Mouse (Mus musculus) heart, postnatal 0 days (tissue): Measurements from ENCODE around the gene Adamts8. TPM values are rescaled to one million over a fixed set of nuclear protein-coding genes. Genes with fewer than 3 reads are reported as not detected.

Source experiments
- ATAC-seq: fragments of 200-750 bp; cut with Nextera tagmentation; 2 replicates; pipeline ENCODE4 v1.8.0; 2017; ENCODE audit warnings: low read depth, moderate number of reproducible peaks, moderate library complexity; ENCODE audit not compliant: insufficient read depth
- DNase-seq: peaks from one replicate; pipeline ENCODE4 v3.0.0-alpha.2; 2016; ENCODE audit warnings: low spot score
- H3K27ac ChIP-seq: fragments of 300-500 bp; sonication (generic); 2 replicates; pipeline ENCODE4 v1.5.1; 2014; ENCODE audit warnings: low read depth, mild to moderate bottlenecking
- H3K27me3 ChIP-seq: fragments of 300-500 bp; sonication (generic); 2 replicates; pipeline ENCODE4 v1.6.1; 2014; ENCODE audit warnings: low read length, mixed read lengths; ENCODE audit not compliant: control insufficient read depth, insufficient read depth
- H3K36me3 ChIP-seq: fragments of 300-500 bp; sonication (generic); replicated peaks from 2 replicates; pipeline ENCODE4 v1.6.1; 2014; ENCODE audit warnings: low read length, mixed read lengths; ENCODE audit not compliant: control insufficient read depth, insufficient read depth
- H3K4me1 ChIP-seq: fragments of 300-500 bp; sonication (generic); 2 replicates; pipeline ENCODE4 v1.6.1; 2014; ENCODE audit warnings: antibody characterized with exemption; ENCODE audit not compliant: control insufficient read depth, insufficient read depth
- H3K4me2 ChIP-seq: fragments of 300-500 bp; sonication (generic); 2 replicates; pipeline ENCODE4 v1.6.1; 2014; ENCODE audit warnings: low read depth, mild to moderate bottlenecking, low read length, moderate library complexity
- H3K4me3 ChIP-seq: fragments of 300-500 bp; sonication (generic); 2 replicates; pipeline ENCODE4 v1.5.1; 2014; ENCODE audit warnings: low read depth, low read length
- H3K9ac ChIP-seq: fragments of 300-500 bp; sonication (generic); replicated peaks from 2 replicates; pipeline ENCODE4 v1.6.1; 2014; ENCODE audit warnings: low read depth, low read length, mixed read lengths
- H3K9me3 ChIP-seq: fragments of 300-500 bp; sonication (generic); replicated peaks from 2 replicates; pipeline ENCODE4 v1.6.1; 2016; ENCODE audit warnings: low read length; ENCODE audit not compliant: control insufficient read depth
- CTCF ChIP-seq: IDR thresholded peaks from 2 replicates; pipeline ENCODE4 v1.5.1; 2016; ENCODE audit warnings: antibody characterized with exemption, control low read depth, low read depth
- EP300 ChIP-seq: IDR thresholded peaks from 2 replicates; pipeline ENCODE4 v1.6.1; 2016; ENCODE audit warnings: antibody characterized with exemption, low read depth
- WGBS: fragments of 180-500 bp; shearing (Covaris S2); extraction: QIAGEN DNeasy Blood & Tissue Kit; methylation state at CpG from one replicate; pipeline ENCODE4 v1.1.7; 2014; 5-methylcytosine and 5-hydroxymethylcytosine counted together
- polyA plus RNA-seq: library from polyadenylated mRNA; unstranded; fragments of >200 nt; fragmentation: Nextera tagmentation; extraction: Ambion mirVana; gene quantifications from 2 replicates; pipeline ENCODE4 v1.2.1, GENCODE M21; 2015
- total RNA-seq: library from RNA; depleted of rRNA; stranded (reverse); fragments of >200 nt; gene quantifications from 2 replicates; pipeline ENCODE4 v1.2.3, GENCODE M21; 2014; ENCODE audit warnings: low replicate concordance

The Adamts8 gene
- total and polyA plus RNA-seq, 2 experiments from 2014 or later, result 9.2 to 24.3 TPM

DNA sequence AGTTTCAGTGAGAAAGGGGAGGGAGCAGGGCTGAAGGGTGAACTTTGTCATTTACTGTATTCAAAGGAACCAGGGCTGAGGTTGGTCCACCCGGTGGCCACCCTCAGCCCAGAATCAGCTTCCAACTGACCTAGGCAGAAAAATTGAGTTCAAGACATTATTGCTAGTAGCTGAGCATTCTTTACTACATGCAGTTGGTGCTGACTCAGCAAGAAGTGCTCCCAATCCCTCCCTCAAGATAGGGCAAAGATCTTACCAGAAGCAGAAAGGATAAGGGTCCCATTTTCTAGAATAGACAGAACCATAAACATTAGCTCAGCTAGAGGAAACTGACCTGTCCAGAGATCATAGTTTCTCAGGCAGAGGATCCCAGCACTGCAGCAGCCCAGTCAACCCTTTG is 1.9 kb downstream of the Adamts8 start:
- WGBS, result 34% methylated on average over 1 of the region's 1 CpGs
- Histone ChIP-seq H3K36me3 (no peaks in the 10 kb centered on the region), H3K9ac (no peak overlapping the region), H3K27me3 (peaks cover 31% of the 10 kb centered on the region), H3K9me3 (no peaks in the 10 kb centered on the region), H3K4me3 (peak overlapping the region; percentile 57), H3K27ac (no peak overlapping the region), H3K4me2 (peak overlapping the region; percentile 75; the same call in 1 of the 2 replicates), H3K4me1 (peaks cover 5% of the 10 kb centered on the region)
- DNase-seq (no peak), ATAC-seq (no peak)
- TF ChIP-seq EP300 (no peak), CTCF (no peak)

DNA sequence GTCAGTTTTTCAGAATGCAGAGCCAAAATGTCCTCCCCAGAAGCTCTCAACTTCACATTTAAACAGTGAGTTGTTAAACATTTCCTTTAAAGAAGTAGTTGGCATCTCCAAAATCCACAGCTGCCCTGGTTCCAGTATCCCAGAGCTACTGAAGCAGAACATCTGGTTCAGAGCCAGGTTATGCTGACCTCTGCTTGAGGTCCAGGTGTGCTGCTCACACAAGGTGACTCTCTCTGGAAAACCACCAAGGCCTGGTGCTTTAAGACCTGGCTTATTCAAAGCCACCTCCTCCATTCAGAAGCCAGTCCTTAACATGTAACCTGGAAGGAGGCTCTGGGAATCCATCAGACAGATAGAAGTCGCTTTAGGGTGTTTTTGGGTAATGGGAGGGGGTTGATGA is 2.9 kb downstream of the Adamts8 start:
- no peak for ATAC-seq
- Histone ChIP-seq H3K4me1 (peaks cover 5% of the 10 kb centered on the region), H3K9me3 (no peaks in the 10 kb centered on the region), H3K4me2 (no peak overlapping the region), H3K36me3 (no peaks in the 10 kb centered on the region), H3K4me3 (no peak overlapping the region), H3K27ac (no peak overlapping the region), H3K27me3 (peaks cover 31% of the 10 kb centered on the region), H3K9ac (no peak overlapping the region)
- no peak for TF ChIP-seq CTCF
- TF ChIP-seq EP300, result no peak
- DNase-seq, result no peak
- WGBS, result 70% methylated on average over 1 of the region's 1 CpGs

DNA sequence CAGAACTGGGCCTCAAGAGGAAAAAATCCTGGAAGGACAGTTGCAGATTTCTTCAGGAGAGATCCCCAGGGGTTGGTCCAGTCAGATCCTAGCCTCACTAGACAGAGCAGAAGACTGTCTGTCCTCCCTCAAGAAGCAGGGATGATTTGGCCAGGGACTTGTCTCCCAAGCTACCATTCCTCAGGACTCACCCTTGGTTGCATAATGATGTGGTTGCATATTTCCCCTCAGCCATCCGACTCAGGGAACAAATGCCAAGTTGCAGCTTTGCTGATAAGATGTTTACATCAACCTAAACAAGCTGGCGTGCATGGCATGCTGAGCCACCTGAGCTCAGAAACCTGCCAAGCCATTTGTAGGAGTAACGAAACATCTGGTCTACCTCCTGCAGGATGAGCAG is 7.1 kb downstream of the Adamts8 start:
- no peak for TF ChIP-seq EP300
- no peak for TF ChIP-seq CTCF
- H3K27ac ChIP-seq, result no peak overlapping the region
- DNase-seq, result no peak
- no peak for ATAC-seq
- no peaks in the 10 kb centered on the region for H3K36me3 ChIP-seq
- H3K9ac ChIP-seq, result no peak overlapping the region
- WGBS, result 66% methylated on average over 3 of the region's 3 CpGs
- no peak overlapping the region for H3K4me3 ChIP-seq
- H3K4me1 ChIP-seq, result no peaks in the 10 kb centered on the region
- no peak overlapping the region for H3K4me2 ChIP-seq
- H3K9me3 ChIP-seq, result no peaks in the 10 kb centered on the region
- H3K27me3 ChIP-seq, result no peaks in the 10 kb centered on the region

DNA sequence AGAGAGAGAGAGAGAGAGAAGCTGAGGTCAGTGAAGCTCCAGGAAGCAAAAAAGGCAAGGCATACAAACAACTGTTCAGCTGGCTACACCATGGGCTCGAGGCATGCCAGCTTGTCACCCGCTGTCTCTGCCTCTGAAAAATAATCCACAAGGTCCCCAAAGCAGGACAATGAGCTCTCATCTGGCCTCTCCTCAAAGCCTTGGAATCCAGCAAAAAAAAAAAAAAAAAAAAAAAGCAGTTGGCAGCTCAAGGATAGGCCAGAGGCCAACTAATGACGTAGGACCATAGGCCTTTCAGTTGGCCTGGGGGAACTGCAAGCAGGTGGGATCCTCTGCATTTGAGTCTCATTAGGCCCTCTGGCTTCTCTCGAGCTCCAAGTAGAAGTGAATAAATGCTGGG is 7.6 kb downstream of the Adamts8 start:
- ATAC-seq (no peak), DNase-seq (no peak)
- Histone ChIP-seq H3K4me3 (no peak overlapping the region), H3K27ac (no peak overlapping the region), H3K4me2 (no peak overlapping the region), H3K9ac (no peak overlapping the region), H3K4me1 (no peaks in the 10 kb centered on the region), H3K36me3 (no peaks in the 10 kb centered on the region), H3K9me3 (no peaks in the 10 kb centered on the region), H3K27me3 (no peaks in the 10 kb centered on the region)
- TF ChIP-seq CTCF, result no peak
- TF ChIP-seq EP300, result no peak
- WGBS, result 58% methylated on average over 4 of the region's 4 CpGs

DNA sequence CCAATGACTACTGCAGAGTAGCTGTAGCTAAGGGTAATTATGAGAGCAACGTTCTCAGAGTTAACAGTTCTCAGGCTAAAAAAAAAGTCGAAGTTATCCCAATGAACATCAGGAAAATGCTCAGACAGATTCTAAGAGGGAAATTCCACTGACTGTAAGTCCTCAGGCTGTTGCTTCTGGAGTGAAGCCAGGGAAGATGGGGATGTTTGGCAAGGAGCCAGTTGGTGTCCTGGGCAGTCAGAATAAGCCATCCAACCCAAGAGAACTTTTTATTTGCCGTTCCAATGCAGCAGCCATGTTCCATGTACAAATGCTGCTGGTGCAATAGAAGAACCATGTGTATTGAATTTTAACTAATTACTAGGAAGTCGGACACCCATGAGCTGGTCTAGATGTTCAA is 8.2 kb downstream of the Adamts8 start:
- ATAC-seq (no peak), DNase-seq (no peak)
- H3K4me1 ChIP-seq, result no peaks in the 10 kb centered on the region
- no peaks in the 10 kb centered on the region for H3K9me3 ChIP-seq
- H3K27ac ChIP-seq, result no peak overlapping the region
- H3K4me3 ChIP-seq, result no peak overlapping the region
- no peaks in the 10 kb centered on the region for H3K27me3 ChIP-seq
- no peak overlapping the region for H3K9ac ChIP-seq
- no peaks in the 10 kb centered on the region for H3K36me3 ChIP-seq
- TF ChIP-seq EP300 (no peak), CTCF (no peak)
- WGBS, result 44% methylated on average over 4 of the region's 4 CpGs
- H3K4me2 ChIP-seq, result no peak overlapping the region

DNA sequence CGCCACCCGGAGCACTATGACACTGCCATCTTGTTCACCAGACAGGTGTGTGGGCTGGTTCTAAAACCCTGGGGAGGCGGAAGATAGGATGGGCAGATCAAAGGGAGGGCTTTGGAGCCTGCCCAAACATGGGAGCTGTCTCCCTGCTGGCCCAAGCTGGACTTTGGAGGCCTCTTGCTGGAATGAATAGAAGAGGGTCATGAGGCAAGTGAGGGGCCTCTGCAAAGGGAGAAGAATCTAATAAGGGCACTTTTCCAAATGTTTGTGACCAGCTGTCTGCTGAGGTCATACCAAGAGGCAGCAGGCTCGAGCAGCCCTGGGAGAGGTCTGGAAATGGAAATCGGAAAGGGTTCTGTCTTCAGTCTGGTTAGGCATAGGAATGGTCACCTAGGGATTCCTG is 9.1 kb downstream of the Adamts8 start:
- Histone ChIP-seq H3K9me3 (no peaks in the 10 kb centered on the region), H3K27me3 (no peaks in the 10 kb centered on the region), H3K4me1 (no peaks in the 10 kb centered on the region), H3K27ac (no peak overlapping the region), H3K9ac (no peak overlapping the region), H3K36me3 (no peaks in the 10 kb centered on the region), H3K4me2 (no peak overlapping the region), H3K4me3 (no peak overlapping the region)
- 73% methylated on average over 5 of the region's 5 CpGs for WGBS
- DNase-seq, result no peak
- 0 out of 2 replicates have a peak, but pooled peaks have one; percentile 25 for ATAC-seq
- TF ChIP-seq CTCF, result no peak
- TF ChIP-seq EP300, result no peak
